Mouse (Mus musculus) heart, adult 2 months (tissue): ENCODE measurements around the gene Sh3kbp1. TPM values are rescaled to one million over a fixed set of nuclear protein-coding genes. Genes with fewer than 3 reads are reported as not detected.

Experiments
- DNase-seq, 2 experiments: peaks; one replicate each; pipeline ENCODE4 v3.0.0; 2021
- H3K27ac ChIP-seq: fragments of 200-600 bp; 2 replicates; pipeline ENCODE4 v1.8.1; 2022
- H3K27me3 ChIP-seq: fragments of 200-500 bp; 2 replicates; pipeline ENCODE4 v1.6.1; 2012; ENCODE audit warnings: mild to moderate bottlenecking, low read length, inconsistent platforms, mixed read lengths; ENCODE audit not compliant: control insufficient read depth, insufficient read depth
- H3K36me3 ChIP-seq: fragments of 200-500 bp; 2 replicates; pipeline ENCODE4 v1.6.1; 2012; ENCODE audit warnings: low read length, inconsistent platforms; ENCODE audit not compliant: control insufficient read depth, insufficient read depth
- H3K4me1 ChIP-seq: fragments of 200-500 bp; 2 replicates; pipeline ENCODE4 v1.6.1; 2011; ENCODE audit warnings: low read length; ENCODE audit not compliant: control insufficient read depth, insufficient read depth
- H3K4me3 ChIP-seq: fragments of 200-600 bp; 2 replicates; pipeline ENCODE4 v1.8.1; 2022
- H3K79me2 ChIP-seq: fragments of 200-500 bp; replicated peaks from 2 replicates; pipeline ENCODE4 v1.6.1; 2012; ENCODE audit warnings: mild to moderate bottlenecking, inconsistent platforms, low read length, moderate library complexity, mixed read lengths; ENCODE audit not compliant: control insufficient read depth, insufficient read depth
- H3K9ac ChIP-seq: fragments of 200-500 bp; 2 replicates; pipeline ENCODE4 v1.6.1; 2012; ENCODE audit warnings: low read depth, mild to moderate bottlenecking, control low read depth, inconsistent platforms, low read length, mixed read lengths
- CTCF ChIP-seq: fragments of 200-600 bp; IDR thresholded peaks from 2 replicates; pipeline ENCODE4 v1.8.1; 2022; ENCODE audit warnings: antibody characterized with exemption, mild to moderate bottlenecking, moderate library complexity
- EP300 ChIP-seq: fragments of 200-500 bp; IDR thresholded peaks from 2 replicates; pipeline ENCODE4 v1.6.1; 2011; ENCODE audit warnings: low read depth, low read length, control low read depth; ENCODE audit not compliant: insufficient read depth
- POLR2A ChIP-seq: fragments of 200-500 bp; IDR thresholded peaks from 2 replicates; pipeline ENCODE4 v1.6.1; 2011; ENCODE audit warnings: mild to moderate bottlenecking, low read depth, low read length, control low read depth; ENCODE audit not compliant: insufficient read depth
- WGBS: fragments of 180-500 bp; shearing (Covaris S2); methylation state at CpG from one replicate; pipeline ENCODE4 v1.1.7; 2018; 5-methylcytosine and 5-hydroxymethylcytosine counted together
- intact Hi-C: fragments of 180-260 bp; cut with DNase I; formaldehyde crosslinking; loops from one replicate; pipeline ENCODE4 v1.15.1; 2025
- polyA plus RNA-seq: library from polyadenylated mRNA; depleted of rRNA; stranded (reverse); fragments of >200 nt; gene quantifications from 2 replicates; pipeline ENCODE4 v1.2.3, GENCODE M21; 2012
- total RNA-seq, 2 experiments: library from RNA; stranded (reverse); gene quantifications; 2 replicates each; pipeline ENCODE4 v1.2.3; 2021

Sh3kbp1 gene
- total and polyA plus RNA-seq, 3 experiments, result 105 to 149 (median 132) TPM

- H3K27ac ChIP-seq, result no peak overlapping the region
- H3K9ac ChIP-seq, result no peak overlapping the region
- WGBS, result 70% methylated on average over 13 of the region's 13 CpGs
- no peak for DNase-seq
- H3K4me1 ChIP-seq, result no peaks in the 10 kb centered on the region; the same call in 1 of the 2 replicates
- H3K79me2 ChIP-seq, result no peaks in the 10 kb centered on the region
- TF ChIP-seq EP300, result no peak
- TF ChIP-seq CTCF, result no peak
- TF ChIP-seq POLR2A, result no peak
- no peak overlapping the region for H3K4me3 ChIP-seq
- intact Hi-C loops, result no loop called here
- no peaks in the 10 kb centered on the region for H3K27me3 ChIP-seq
- H3K36me3 ChIP-seq, result no peaks in the 10 kb centered on the region
These were observed 84.3 kb downstream of the Sh3kbp1 start for GRCm38 (mm10) chrX:159711070-159712029.

- 81% methylated on average over 2 of the region's 2 CpGs for WGBS
- Histone ChIP-seq H3K36me3 (no peaks in the 10 kb centered on the region), H3K9ac (no peak overlapping the region), H3K4me3 (no peak overlapping the region), H3K27ac (no peak overlapping the region), H3K4me1 (no peaks in the 10 kb centered on the region; the same call in 1 of the 2 replicates), H3K27me3 (no peaks in the 10 kb centered on the region), H3K79me2 (no peaks in the 10 kb centered on the region)
- intact Hi-C loops, result no loop called here
- DNase-seq, result no peak
- TF ChIP-seq POLR2A (no peak), EP300 (no peak), CTCF (no peak)
These were observed 86.1 kb downstream of the Sh3kbp1 start for GRCm38 (mm10) chrX:159713191-159713590.

GRCm38 (mm10) chrX:159721390-159721789 lies 94.3 kb downstream of the Sh3kbp1 start:
- 92% methylated on average over 1 of the region's 1 CpGs for WGBS
- intact Hi-C loops, result no loop called here
- H3K9ac ChIP-seq, result no peak overlapping the region
- no peak overlapping the region for H3K4me3 ChIP-seq
- no peaks in the 10 kb centered on the region for H3K27me3 ChIP-seq
- H3K36me3 ChIP-seq, result no peaks in the 10 kb centered on the region
- no peak for TF ChIP-seq CTCF
- no peak for TF ChIP-seq EP300
- TF ChIP-seq POLR2A, result no peak
- H3K27ac ChIP-seq, result no peak overlapping the region
- H3K4me1 ChIP-seq, result no peaks in the 10 kb centered on the region
- no peaks in the 10 kb centered on the region for H3K79me2 ChIP-seq
- DNase-seq, result no peak

GRCm38 (mm10) chrX:159731421-159731820 lies 104.3 kb downstream of the Sh3kbp1 start:
- Histone ChIP-seq H3K36me3 (no peaks in the 10 kb centered on the region), H3K27ac (no peak overlapping the region), H3K79me2 (no peaks in the 10 kb centered on the region), H3K4me3 (no peak overlapping the region), H3K9ac (no peak overlapping the region), H3K4me1 (peaks cover 2% of the 10 kb centered on the region; the same call in 1 of the 2 replicates), H3K27me3 (no peaks in the 10 kb centered on the region)
- TF ChIP-seq EP300, result no peak
- TF ChIP-seq CTCF, result no peak
- no peak for TF ChIP-seq POLR2A
- 81% methylated on average over 3 of the region's 3 CpGs for WGBS
- no peak for DNase-seq
- intact Hi-C loops, result no loop called here

GRCm38 (mm10) chrX:159732845-159733244 lies 105.8 kb downstream of the Sh3kbp1 start:
- no peak for TF ChIP-seq POLR2A
- TF ChIP-seq CTCF, result no peak
- no peak for TF ChIP-seq EP300
- H3K36me3 ChIP-seq, result no peaks in the 10 kb centered on the region
- no peak overlapping the region for H3K4me3 ChIP-seq
- no peaks in the 10 kb centered on the region for H3K27me3 ChIP-seq
- no peak for DNase-seq
- intact Hi-C loops, result no loop called here
- 55% methylated on average over 3 of the region's 3 CpGs for WGBS
- H3K4me1 ChIP-seq, result peaks cover 2% of the 10 kb centered on the region; the same call in 1 of the 2 replicates
- H3K9ac ChIP-seq, result no peak overlapping the region
- no peaks in the 10 kb centered on the region for H3K79me2 ChIP-seq
- no peak overlapping the region for H3K27ac ChIP-seq

GRCm38 (mm10) chrX:159733948-159734347 lies 106.9 kb downstream of the Sh3kbp1 start:
- H3K9ac ChIP-seq, result no peak overlapping the region
- H3K79me2 ChIP-seq, result no peaks in the 10 kb centered on the region
- TF ChIP-seq EP300 (no peak), POLR2A (no peak), CTCF (no peak)
- H3K4me3 ChIP-seq, result no peak overlapping the region
- 84% methylated on average over 2 of the region's 2 CpGs for WGBS
- DNase-seq, result no peak
- intact Hi-C loops, result no loop called here
- H3K36me3 ChIP-seq, result no peaks in the 10 kb centered on the region
- no peak overlapping the region for H3K27ac ChIP-seq
- H3K27me3 ChIP-seq, result no peaks in the 10 kb centered on the region
- H3K4me1 ChIP-seq, result peaks cover 2% of the 10 kb centered on the region; the same call in 1 of the 2 replicates
